Mouse (Mus musculus) spleen, adult 2 months (tissue): ENCODE measurements around the gene Cnep1r1. TPM values are rescaled to one million over a fixed set of nuclear protein-coding genes. Genes with fewer than 3 reads are reported as not detected.

Source experiments
- DNase-seq, 2 experiments: peaks; one replicate each; pipeline versions ENCODE4 v3.0.0 to v3.0.0-alpha.2; 2012 to 2021; ENCODE audit warnings: low spot score in 2 of 2, low read depth in 1 of 2
- H3K27ac ChIP-seq: fragments of 200-500 bp; 2 replicates; pipeline ENCODE4 v1.5.1; 2012; ENCODE audit warnings: low read length, inconsistent platforms; ENCODE audit not compliant: insufficient read depth
- H3K27me3 ChIP-seq: fragments of 200-500 bp; 2 replicates; pipeline ENCODE4 v1.6.1; 2012; ENCODE audit warnings: mild to moderate bottlenecking, moderate library complexity, low read length, inconsistent platforms; ENCODE audit not compliant: control insufficient read depth, insufficient read depth
- H3K36me3 ChIP-seq: fragments of 200-500 bp; 2 replicates; pipeline ENCODE4 v1.6.1; 2012; ENCODE audit warnings: mild to moderate bottlenecking, low read length, inconsistent platforms; ENCODE audit not compliant: control insufficient read depth, insufficient read depth
- H3K4me1 ChIP-seq: fragments of 200-500 bp; 2 replicates; pipeline ENCODE4 v1.6.1; 2011; ENCODE audit warnings: inconsistent platforms; ENCODE audit not compliant: control insufficient read depth, insufficient read depth, insufficient read length
- H3K4me3 ChIP-seq: fragments of 200-500 bp; 2 replicates; pipeline ENCODE4 v1.5.1; 2011; ENCODE audit warnings: mild to moderate bottlenecking, inconsistent platforms; ENCODE audit not compliant: insufficient read depth, insufficient read length; ENCODE audit errors: extremely low read depth
- CTCF ChIP-seq: fragments of 200-500 bp; IDR thresholded peaks from 2 replicates; pipeline ENCODE4 v1.5.1; 2011; ENCODE audit warnings: mild to moderate bottlenecking, inconsistent platforms; ENCODE audit not compliant: insufficient read depth, insufficient read length, insufficient replicate concordance; ENCODE audit errors: extremely low read depth
- POLR2A ChIP-seq: fragments of 200-500 bp; IDR thresholded peaks from 2 replicates; pipeline ENCODE4 v1.6.1; 2011; ENCODE audit warnings: low read depth, low read length, inconsistent platforms
- WGBS: fragments of 180-500 bp; shearing (Covaris S2); methylation state at CpG from one replicate; pipeline ENCODE4 v1.1.7; 2018; 5-methylcytosine and 5-hydroxymethylcytosine counted together
- polyA plus RNA-seq: library from polyadenylated mRNA; depleted of rRNA; stranded (reverse); fragments of >200 nt; gene quantifications from 2 replicates; pipeline ENCODE4 v1.2.3, GENCODE M21; 2012; rRNA removed

Gene Cnep1r1
- 6.0 and 7.3 TPM in 2 replicates for polyA plus RNA-seq

- Histone ChIP-seq H3K4me3 (peak within 1 kb of the TSS; percentile 95), H3K27ac (peak within 1 kb of the TSS; percentile 91), H3K4me1 (no peaks in the 10 kb centered on the region), H3K36me3 (0 out of 2 replicates have a peak, but pooled peaks cover 2% of the 10 kb centered on the region), H3K27me3 (peaks cover 1% of the 10 kb centered on the region; the same call in 1 of the 2 replicates)
- WGBS = under 1% methylated on average over 49 of the region's 49 CpGs
- peak; percentile 89 to 99 for DNase-seq
- TF ChIP-seq POLR2A (peak; percentile 57; the same call in 1 of the 2 replicates), CTCF (peak; percentile 48; the same call in 1 of the 2 replicates)
These were observed at the start of gene Cnep1r1 for GRCm38 (mm10) chr8:88118456-88119036. Cnep1r1 (plus strand) TSS chr8:88118769.

GRCm38 (mm10) chr8:88082183-88082582 lies 36.4 kb upstream of the Cnep1r1 start:
- no peak for TF ChIP-seq POLR2A
- Histone ChIP-seq H3K4me1 (no peaks in the 10 kb centered on the region), H3K36me3 (no peaks in the 10 kb centered on the region), H3K27me3 (0 out of 2 replicates have a peak, but pooled peaks cover 1% of the 10 kb centered on the region), H3K4me3 (no peak overlapping the region), H3K27ac (no peak overlapping the region)
- WGBS = 83% methylated on average over 5 of the region's 5 CpGs
- no peak for DNase-seq

GRCm38 (mm10) chr8:88088006-88088405 lies 30.6 kb upstream of the Cnep1r1 start:
- Histone ChIP-seq H3K36me3 (no peaks in the 10 kb centered on the region), H3K27ac (no peak overlapping the region), H3K27me3 (no peaks in the 10 kb centered on the region), H3K4me1 (no peaks in the 10 kb centered on the region), H3K4me3 (no peak overlapping the region)
- TF ChIP-seq CTCF = no peak
- TF ChIP-seq POLR2A = no peak
- no peak for DNase-seq

GRCm38 (mm10) chr8:88091661-88092060 lies 26.9 kb upstream of the Cnep1r1 start:
- no peak for DNase-seq
- Histone ChIP-seq H3K4me1 (no peaks in the 10 kb centered on the region), H3K27ac (no peak overlapping the region), H3K27me3 (no peaks in the 10 kb centered on the region), H3K4me3 (no peak overlapping the region), H3K36me3 (no peaks in the 10 kb centered on the region)
- TF ChIP-seq CTCF = no peak
- no peak for TF ChIP-seq POLR2A
- 70% methylated on average over 2 of the region's 2 CpGs for WGBS

- no peak overlapping the region for H3K4me3 ChIP-seq
- 87% methylated on average over 4 of the region's 4 CpGs for WGBS
- no peaks in the 10 kb centered on the region for H3K27me3 ChIP-seq
- H3K4me1 ChIP-seq = no peaks in the 10 kb centered on the region
- TF ChIP-seq CTCF = no peak
- no peak for TF ChIP-seq POLR2A
- H3K36me3 ChIP-seq = no peaks in the 10 kb centered on the region
- DNase-seq = no peak
- H3K27ac ChIP-seq = no peak overlapping the region
These were observed 25.2 kb upstream of the Cnep1r1 start for GRCm38 (mm10) chr8:88093367-88093766.

GRCm38 (mm10) chr8:88098856-88099255 lies 19.7 kb upstream of the Cnep1r1 start:
- H3K36me3 ChIP-seq = no peaks in the 10 kb centered on the region
- no peak overlapping the region for H3K27ac ChIP-seq
- H3K27me3 ChIP-seq = no peaks in the 10 kb centered on the region
- H3K4me1 ChIP-seq = no peaks in the 10 kb centered on the region
- no peak overlapping the region for H3K4me3 ChIP-seq
- 87% methylated on average over 4 of the region's 4 CpGs for WGBS
- TF ChIP-seq POLR2A = no peak
- TF ChIP-seq CTCF = no peak
- no peak for DNase-seq

GRCm38 (mm10) chr8:88099526-88099925 lies 19.0 kb upstream of the Cnep1r1 start:
- H3K4me3 ChIP-seq = no peak overlapping the region
- WGBS = 3% methylated on average over 1 of the region's 1 CpGs
- TF ChIP-seq CTCF (peak; percentile 41; the same call in 1 of the 2 replicates), POLR2A (no peak)
- H3K27ac ChIP-seq = no peak overlapping the region
- H3K36me3 ChIP-seq = no peaks in the 10 kb centered on the region
- no peaks in the 10 kb centered on the region for H3K27me3 ChIP-seq
- H3K4me1 ChIP-seq = no peaks in the 10 kb centered on the region
- DNase-seq = peak; percentile 15 to 26
